In the genomic region with DNA sequence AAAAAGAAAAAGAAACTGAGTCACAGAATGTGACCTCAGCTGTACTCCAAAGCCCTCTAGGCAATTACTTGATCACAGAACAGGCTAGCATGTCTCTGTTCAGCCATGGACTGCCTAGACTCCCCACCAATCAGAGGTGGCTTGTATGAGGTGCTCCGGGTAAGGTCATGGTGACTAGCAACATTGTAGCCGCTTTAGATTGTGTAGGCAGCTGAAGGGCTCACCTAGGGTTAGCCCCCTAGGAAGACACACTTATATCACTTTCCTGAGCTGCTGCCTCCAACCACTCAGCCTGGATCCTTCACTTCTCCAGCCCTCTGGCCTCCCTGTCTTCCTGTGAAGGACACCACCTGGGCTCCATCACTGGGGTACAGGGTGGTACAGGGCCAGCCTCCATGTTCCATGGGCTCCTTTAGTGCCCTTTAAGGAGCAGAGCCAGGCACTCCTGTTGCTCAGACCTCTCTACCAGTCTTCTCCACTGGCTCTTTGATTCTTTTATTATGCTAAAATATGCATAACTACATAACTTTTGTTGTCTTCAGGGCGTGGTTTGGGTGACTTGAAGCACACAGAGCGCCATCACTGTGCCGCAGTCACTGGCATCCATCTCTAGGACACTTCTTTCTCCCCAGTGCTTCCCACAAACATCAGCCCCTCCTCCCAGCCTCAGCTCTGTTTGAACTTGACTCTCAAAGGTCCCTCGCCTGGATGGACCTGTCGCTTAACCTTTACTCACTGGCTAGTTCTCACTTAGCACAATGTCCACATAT, we compare ENCODE assay signal across 25 mouse cellular contexts.
DNase-seq lines count a peak whose midpoint lies in the region; ATAC-seq lines count a peak whose summit lies in the region.
"Had no signal": no experiment of that assay in that cellular context is flagged by ENCODE, and none has a peak within 500 bp of the region (broad histone marks: within the 10 kb centered on the region; RNA-seq: fewer than 3 reads in every experiment).

No protein-coding gene starts in this region.

- no peaks in the 10 kb centered on the region for H3K9me3 ChIP-seq in kidney, embryonic 16.5 days (ENCODE audit: low read length)
- H3K9me3 ChIP-seq: embryonic facial prominence, embryonic 12.5 days; embryonic facial prominence, embryonic 15.5 days; G1E; hindbrain, embryonic 12.5 days; hindbrain, embryonic 15.5 days had no signal

- 67% methylated on average over 7 of the region's 7 CpGs for WGBS in kidney, embryonic 16.5 days

- no peaks in the 10 kb centered on the region for H3K27me3 ChIP-seq in kidney, embryonic 16.5 days (ENCODE audit: insufficient read depth, low read length)
- H3K27me3 ChIP-seq: embryonic facial prominence, embryonic 12.5 days; embryonic facial prominence, embryonic 15.5 days; hindbrain, embryonic 15.5 days had no signal

- peaks cover 6% of the 10 kb centered on the region; the same call in 1 of the 2 replicates for H3K4me1 ChIP-seq in kidney, embryonic 16.5 days (ENCODE audit: insufficient read depth, low read length)
- H3K4me1 ChIP-seq: embryonic facial prominence, embryonic 12.5 days had no signal

- H3K27ac ChIP-seq in kidney, embryonic 16.5 days (ENCODE audit: low read length), result no peak overlapping the region
- H3K27ac ChIP-seq: embryonic facial prominence, embryonic 12.5 days; embryonic facial prominence, embryonic 15.5 days; gastrocnemius, adult 2 months; hindbrain, embryonic 12.5 days; hindbrain, embryonic 15.5 days had no signal

- H3K4me3 ChIP-seq in kidney, embryonic 16.5 days (ENCODE audit: low read length), result no peak overlapping the region
- H3K4me3 ChIP-seq: embryonic facial prominence, embryonic 12.5 days; embryonic facial prominence, embryonic 15.5 days; gastrocnemius, adult 2 months; hindbrain, embryonic 12.5 days; hindbrain, embryonic 15.5 days had no signal

- H3K4me2 ChIP-seq in kidney, embryonic 16.5 days (replicated peaks; ENCODE audit: low read depth, low read length), result no peak overlapping the region
- H3K4me2 ChIP-seq: embryonic facial prominence, embryonic 12.5 days; embryonic facial prominence, embryonic 15.5 days; heart, embryonic 11.5 days; hindbrain, embryonic 12.5 days; hindbrain, embryonic 15.5 days had no signal

- H3K9ac ChIP-seq in kidney, embryonic 16.5 days (replicated peaks; ENCODE audit: low read length), result no peak overlapping the region
- H3K9ac ChIP-seq: embryonic facial prominence, embryonic 12.5 days; embryonic facial prominence, embryonic 15.5 days; forebrain, postnatal 0 days; hindbrain, embryonic 12.5 days; hindbrain, embryonic 15.5 days had no signal

- no peaks in the 10 kb centered on the region for H3K36me3 ChIP-seq in kidney, embryonic 16.5 days (ENCODE audit: insufficient read depth, low read length)
- H3K36me3 ChIP-seq: embryonic facial prominence, embryonic 12.5 days; embryonic facial prominence, embryonic 15.5 days; G1E; hindbrain, embryonic 12.5 days; hindbrain, embryonic 15.5 days had no signal

- no peak for ATAC-seq in kidney, embryonic 16.5 days (ENCODE audit: low FRiP score, low TSS enrichment)
- ATAC-seq: activated CD4-positive, CD25-positive, alpha-beta regulatory T cell, adult 4 months; CD4-positive, CD25-positive, alpha-beta regulatory T cell, adult 4 months; forebrain, embryonic 14.5 days; forebrain, postnatal 0 days; Patski had no signal

- DNase-seq in kidney, adult 9 months, result peak; percentile 31
- DNase-seq in testis, postnatal 14 days (ENCODE audit: low spot score), result peak; percentile 73
- DNase-seq in testis, postnatal 10 days (ENCODE audit: low spot score), result no peak
- DNase-seq in R1 (ENCODE audit: low read depth, low spot score), result peak; percentile 65
- no peak for DNase-seq in adrenal gland, postnatal 10 days
- DNase-seq: adrenal gland, postnatal 14 days; cerebellum, adult 11 months; cerebellum, adult 2 months; cerebellum, adult 9-11 months; cerebellum, postnatal 25 days; forebrain, postnatal 0 days; gastrocnemius, adult 2 months; gastrocnemius, postnatal 14 days; heart, adult 11 months had no signal

Comparison
In these comparisons a context has a peak if more than half of its experiments do, and no peak if none do; other contexts are left out.
1. DNase-seq: peak in kidney, adult 9 months (single experiment), testis, postnatal 14 days (single experiment) and R1 (single experiment); none in testis, postnatal 10 days (single experiment) and adrenal gland, postnatal 10 days (single experiment).